Mouse (Mus musculus) small intestine, adult 2 months (tissue): ENCODE results near the gene Mcl1. TPM values are rescaled to one million over a fixed set of nuclear protein-coding genes. Genes with fewer than 3 reads are reported as not detected.

Source experiments
- H3K27ac ChIP-seq: fragments of 200-500 bp; 2 replicates; pipeline ENCODE4 v1.5.1; 2012; ENCODE audit warnings: low read depth, low read length, control low read depth, inconsistent platforms; ENCODE audit not compliant: insufficient read depth
- H3K27me3 ChIP-seq: fragments of 200-500 bp; 2 replicates; pipeline ENCODE4 v1.6.1; 2012; ENCODE audit warnings: mild to moderate bottlenecking, moderate library complexity, low read length, inconsistent platforms; ENCODE audit not compliant: control insufficient read depth, insufficient read depth
- H3K36me3 ChIP-seq: fragments of 200-500 bp; 2 replicates; pipeline ENCODE4 v1.6.1; 2012; ENCODE audit warnings: mild to moderate bottlenecking, low read length, control low read depth, inconsistent platforms; ENCODE audit not compliant: control insufficient read depth, insufficient read depth
- H3K4me1 ChIP-seq: fragments of 200-500 bp; 2 replicates; pipeline ENCODE4 v1.6.1; 2012; ENCODE audit warnings: low read length, inconsistent platforms, mixed read lengths; ENCODE audit not compliant: control insufficient read depth, insufficient read depth, insufficient read length
- H3K4me3 ChIP-seq: fragments of 200-500 bp; 2 replicates; pipeline ENCODE4 v1.5.1; 2012; ENCODE audit warnings: low read depth, mild to moderate bottlenecking, control low read depth, inconsistent platforms, low read length, moderate library complexity
- CTCF ChIP-seq: fragments of 200-500 bp; IDR thresholded peaks from 2 replicates; pipeline ENCODE4 v1.5.1; 2012; ENCODE audit warnings: low read depth, mild to moderate bottlenecking, control low read depth, inconsistent platforms, low read length, moderate library complexity, mixed read lengths; ENCODE audit not compliant: insufficient replicate concordance, insufficient read length; ENCODE audit errors: extremely low read depth
- POLR2A ChIP-seq: fragments of 200-500 bp; IDR thresholded peaks from 2 replicates; pipeline ENCODE4 v1.6.1; 2012; ENCODE audit warnings: low read depth, mild to moderate bottlenecking, control low read depth, inconsistent platforms, low read length, moderate library complexity
- WGBS: fragments of 180-500 bp; shearing (Covaris S2); methylation state at CpG from one replicate; pipeline ENCODE4 v1.1.7; 2018; 5-methylcytosine and 5-hydroxymethylcytosine counted together
- polyA plus RNA-seq: library from polyadenylated mRNA; depleted of rRNA; stranded (reverse); fragments of >200 nt; gene quantifications from 2 replicates; pipeline ENCODE4 v1.2.3, GENCODE M21; 2012

Gene Mcl1
- polyA plus RNA-seq, 1 experiment, result 327 TPM

DNA sequence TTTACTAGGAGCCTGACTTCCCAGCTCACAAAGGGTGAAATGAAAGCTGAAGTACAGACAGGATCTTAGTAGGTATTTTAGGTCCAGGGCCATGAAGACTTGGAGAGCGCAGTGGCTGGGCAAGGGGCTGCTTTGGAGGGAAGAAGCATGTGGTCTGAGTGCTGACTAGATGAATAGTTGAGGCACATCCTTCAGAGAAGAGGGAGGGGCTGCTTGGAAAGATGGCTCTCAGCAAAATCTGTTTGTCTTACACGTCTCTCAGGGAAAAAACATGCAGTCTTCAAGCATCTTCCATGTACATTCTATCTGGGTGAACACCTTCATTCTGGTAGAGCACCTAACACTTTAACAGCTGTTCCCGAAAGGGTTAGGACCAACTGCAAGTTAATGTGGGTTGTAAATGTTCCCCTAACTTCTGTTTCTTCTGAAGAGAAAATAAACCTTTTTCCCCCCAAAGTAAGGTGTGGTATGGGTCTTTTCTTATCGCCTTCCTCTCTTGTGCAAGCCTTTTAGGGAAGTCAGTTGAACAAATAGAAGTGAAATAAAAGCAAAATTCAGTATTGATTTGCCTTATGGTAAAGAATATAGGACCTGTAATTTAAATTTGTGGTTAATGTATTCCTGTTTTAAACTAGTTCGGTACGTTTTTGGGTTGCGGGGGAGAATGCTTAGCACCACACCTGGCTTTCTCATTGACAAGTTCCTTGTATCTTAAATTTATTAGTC is 4.3 kb downstream of the Mcl1 start:
- H3K27ac ChIP-seq, result peak overlapping the region; percentile 95
- WGBS, result 39% methylated on average over 7 of the region's 7 CpGs
- H3K27me3 ChIP-seq, result no peaks in the 10 kb centered on the region
- peak overlapping the region; percentile 47 for H3K4me3 ChIP-seq
- TF ChIP-seq POLR2A, result no peak
- no peak for TF ChIP-seq CTCF
- H3K4me1 ChIP-seq, result peaks cover 32% of the 10 kb centered on the region
- H3K36me3 ChIP-seq, result peaks cover 50% of the 10 kb centered on the region

DNA sequence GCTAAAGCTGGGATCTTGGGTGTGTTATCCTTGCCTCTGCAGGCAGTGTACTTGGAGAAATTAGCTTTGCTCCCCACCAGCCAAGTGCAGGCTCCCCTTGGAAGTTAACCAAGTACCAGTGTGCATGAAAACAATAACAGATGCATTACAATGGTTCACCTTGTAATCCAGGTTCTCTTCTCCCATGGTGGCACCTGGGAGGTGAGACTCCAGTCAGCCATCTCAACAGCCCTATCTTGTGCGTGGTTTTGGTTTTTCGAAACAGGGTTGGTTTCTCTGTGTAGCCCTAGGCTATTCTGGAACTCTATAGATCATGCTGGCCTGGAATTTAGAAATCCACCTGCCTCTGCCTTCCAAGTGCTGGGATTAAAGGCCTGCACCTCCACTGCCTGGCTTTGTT is 4.9 kb downstream of the Mcl1 start:
- WGBS, result 68% methylated on average over 2 of the region's 2 CpGs
- H3K36me3 ChIP-seq, result peaks cover 50% of the 10 kb centered on the region
- no peak overlapping the region for H3K4me3 ChIP-seq
- H3K27ac ChIP-seq, result peak overlapping the region; percentile 81
- no peak for TF ChIP-seq CTCF
- TF ChIP-seq POLR2A, result no peak
- H3K27me3 ChIP-seq, result no peaks in the 10 kb centered on the region
- peaks cover 37% of the 10 kb centered on the region for H3K4me1 ChIP-seq

DNA sequence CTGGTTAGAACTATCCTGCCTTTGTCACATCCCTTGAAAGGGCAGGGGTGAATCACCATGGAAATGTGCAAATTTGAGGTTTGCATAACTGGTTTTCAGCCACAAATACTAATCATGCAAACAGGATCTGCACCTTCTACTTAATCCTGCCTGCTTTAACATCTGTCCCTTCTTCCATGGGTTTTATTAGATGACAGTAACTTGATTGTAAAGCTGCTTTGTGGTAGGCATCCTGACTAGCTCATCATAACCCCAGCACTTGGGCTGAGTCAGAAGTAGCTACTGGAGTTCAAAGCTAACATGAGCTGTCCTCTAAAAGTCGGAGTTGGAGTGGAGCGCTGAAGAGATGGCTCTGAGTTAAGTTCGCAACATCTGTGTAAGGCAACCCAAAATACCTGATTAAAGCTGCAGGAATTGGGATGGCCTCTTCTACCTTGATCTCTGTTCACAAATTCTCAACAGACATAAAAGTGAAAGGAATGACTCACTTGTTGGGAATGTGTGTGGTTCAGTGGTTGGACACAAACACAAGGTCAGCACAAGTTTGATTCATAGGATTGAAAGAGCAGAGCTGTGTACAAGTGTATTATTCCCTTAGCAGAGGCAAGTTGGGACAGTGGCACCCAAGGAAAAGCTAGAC is 5.5 kb downstream of the Mcl1 start:
- H3K4me1 ChIP-seq, result peaks cover 40% of the 10 kb centered on the region
- no peaks in the 10 kb centered on the region for H3K27me3 ChIP-seq
- H3K27ac ChIP-seq, result peak overlapping the region; percentile 81
- peaks cover 50% of the 10 kb centered on the region for H3K36me3 ChIP-seq
- 75% methylated on average over 3 of the region's 3 CpGs for WGBS
- H3K4me3 ChIP-seq, result no peak overlapping the region
- TF ChIP-seq POLR2A, result no peak
- no peak for TF ChIP-seq CTCF

DNA sequence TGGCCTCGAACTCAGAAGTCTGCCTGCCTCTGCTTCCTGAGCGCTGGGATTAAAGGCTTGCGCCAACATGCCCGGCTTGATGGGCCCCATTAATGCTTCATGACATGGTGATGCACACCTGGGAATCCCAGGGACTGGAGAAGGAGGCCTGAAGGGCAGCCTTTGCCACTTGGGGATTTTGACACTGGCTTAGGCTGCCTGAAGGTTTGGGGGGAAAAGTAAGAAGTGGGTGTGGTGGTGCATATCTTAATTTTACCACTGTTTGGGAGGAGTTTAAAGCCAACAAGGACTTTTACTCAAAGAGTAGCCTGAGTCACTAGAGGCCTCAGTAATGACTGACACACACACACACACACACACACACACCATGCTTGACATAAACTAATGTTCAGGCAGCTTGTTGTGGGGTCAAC is 6.4 kb downstream of the Mcl1 start:
- peaks cover 46% of the 10 kb centered on the region for H3K36me3 ChIP-seq
- peaks cover 43% of the 10 kb centered on the region for H3K4me1 ChIP-seq
- no peak overlapping the region for H3K4me3 ChIP-seq
- WGBS, result 86% methylated on average over 4 of the region's 4 CpGs
- no peak for TF ChIP-seq POLR2A
- TF ChIP-seq CTCF, result no peak
- H3K27me3 ChIP-seq, result no peaks in the 10 kb centered on the region
- peak overlapping the region; percentile 81 for H3K27ac ChIP-seq

DNA sequence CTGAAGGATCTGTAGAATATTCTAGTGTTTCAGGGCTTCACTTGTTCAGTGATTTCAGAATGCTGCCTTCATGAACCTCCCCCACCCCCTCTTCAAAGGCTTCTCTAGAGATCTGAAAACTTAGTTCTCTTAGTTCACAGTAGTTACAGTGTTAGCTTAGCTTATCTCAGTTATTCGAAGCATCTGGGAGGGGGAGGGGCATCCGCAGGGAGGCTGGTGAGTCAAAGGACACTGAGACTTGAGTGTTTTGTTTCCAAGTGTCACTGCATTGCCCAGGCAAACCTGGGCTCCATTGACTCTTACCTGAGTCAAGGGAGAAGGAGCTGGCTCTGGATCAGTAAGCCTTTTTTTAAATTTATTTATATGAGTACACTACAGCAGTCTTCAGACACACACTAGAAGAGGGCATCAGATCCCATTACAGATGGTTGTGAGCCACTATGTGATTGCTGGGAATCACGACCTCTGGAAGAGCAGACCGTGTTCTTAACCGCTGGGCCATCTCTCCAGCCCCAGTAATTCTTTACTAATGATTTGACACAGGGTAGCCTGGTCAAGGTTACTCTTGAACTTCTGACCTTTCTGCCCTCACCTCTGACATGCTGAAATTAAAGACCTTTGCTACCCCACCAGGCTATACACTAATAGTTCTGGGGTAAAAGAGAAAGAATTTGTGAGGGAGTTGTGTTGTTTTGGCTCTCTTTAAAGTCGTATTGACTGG is 7.7 kb downstream of the Mcl1 start:
- Histone ChIP-seq H3K4me1 (peaks cover 47% of the 10 kb centered on the region), H3K27ac (peak overlapping the region; percentile 94), H3K27me3 (no peaks in the 10 kb centered on the region), H3K4me3 (no peak overlapping the region), H3K36me3 (peaks cover 33% of the 10 kb centered on the region)
- TF ChIP-seq POLR2A, result no peak
- TF ChIP-seq CTCF, result no peak
- whole genome bisulfite sequencing, result 24% methylated on average over 6 of the region's 6 CpGs

DNA sequence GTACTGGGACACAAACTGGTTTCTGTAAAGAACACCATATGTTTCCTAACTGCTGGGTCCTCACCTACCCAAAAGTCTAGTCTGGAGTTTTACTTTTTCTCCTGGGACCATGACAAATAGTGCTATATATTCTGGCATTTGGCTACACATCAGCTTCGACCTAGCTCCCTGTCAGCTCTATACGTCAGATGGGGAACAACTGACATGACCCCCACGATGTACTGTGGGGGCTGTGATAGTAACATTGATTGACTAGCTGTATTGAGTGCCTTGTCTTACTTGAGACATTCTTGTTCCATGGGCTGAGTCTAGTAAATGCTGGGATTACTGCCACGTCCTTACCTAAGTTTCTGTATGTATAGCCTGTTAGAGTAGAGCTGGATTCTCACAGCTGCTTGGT is 8.9 kb downstream of the Mcl1 start:
- 40% methylated on average over 4 of the region's 4 CpGs for WGBS
- peaks cover 27% of the 10 kb centered on the region for H3K36me3 ChIP-seq
- H3K4me1 ChIP-seq, result peaks cover 57% of the 10 kb centered on the region
- peak overlapping the region; percentile 94 for H3K27ac ChIP-seq
- H3K27me3 ChIP-seq, result no peaks in the 10 kb centered on the region
- TF ChIP-seq CTCF (no peak), POLR2A (no peak)
- H3K4me3 ChIP-seq, result no peak overlapping the region

DNA sequence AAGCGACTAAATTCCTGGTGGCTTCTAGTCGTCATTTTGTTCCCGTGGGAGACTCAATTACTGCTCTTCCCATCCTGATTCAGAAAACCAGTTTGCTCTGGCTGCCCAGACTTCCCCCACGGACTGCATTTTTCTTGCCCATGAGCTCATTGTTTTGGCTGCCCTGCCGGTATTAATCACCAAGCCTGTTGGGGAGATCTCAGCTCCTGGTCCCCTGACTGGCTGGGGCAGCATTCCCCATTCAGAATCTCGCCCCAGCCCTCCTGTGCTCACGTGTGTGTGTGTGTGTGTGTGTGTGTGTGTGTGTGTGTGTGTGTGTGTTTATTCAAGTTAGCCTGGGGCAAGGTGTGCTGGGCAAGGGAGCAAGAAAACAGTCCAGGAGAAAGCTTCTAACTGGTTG is 9.4 kb downstream of the Mcl1 start:
- Histone ChIP-seq H3K36me3 (peaks cover 22% of the 10 kb centered on the region), H3K27ac (peak overlapping the region; percentile 94), H3K4me1 (peaks cover 57% of the 10 kb centered on the region), H3K4me3 (no peak overlapping the region), H3K27me3 (no peaks in the 10 kb centered on the region)
- WGBS, result 12% methylated on average over 7 of the region's 7 CpGs
- TF ChIP-seq CTCF, result no peak
- TF ChIP-seq POLR2A, result no peak
